Mouse (Mus musculus) stomach, embryonic 15.5 days (tissue): ENCODE measurements around the gene Ptgds. TPM values are rescaled to one million over a fixed set of nuclear protein-coding genes. Genes with fewer than 3 reads are reported as not detected.

Experiments used
- ATAC-seq: fragments of 200-750 bp; cut with Nextera tagmentation; 2 replicates; pipeline ENCODE4 v1.8.0; 2017; ENCODE audit warnings: low read depth, moderate number of reproducible peaks, moderate TSS enrichment; ENCODE audit not compliant: insufficient read depth, low FRiP score
- H3K27ac ChIP-seq: fragments of 300-500 bp; sonication (generic); 2 replicates; pipeline ENCODE4 v1.5.1; 2015; ENCODE audit warnings: mild to moderate bottlenecking, inconsistent platforms
- H3K27me3 ChIP-seq: fragments of 300-500 bp; sonication (generic); replicated peaks from 2 replicates; pipeline ENCODE4 v1.6.1; 2015; ENCODE audit warnings: inconsistent platforms
- H3K36me3 ChIP-seq: fragments of 300-500 bp; sonication (generic); 2 replicates; pipeline ENCODE4 v1.6.1; 2015; ENCODE audit warnings: inconsistent platforms
- H3K4me1 ChIP-seq: fragments of 300-500 bp; sonication (generic); 2 replicates; pipeline ENCODE4 v1.6.1; 2015; ENCODE audit warnings: inconsistent platforms
- H3K4me2 ChIP-seq: fragments of 300-500 bp; sonication (generic); 2 replicates; pipeline ENCODE4 v1.6.1; 2015; ENCODE audit warnings: mild to moderate bottlenecking, inconsistent platforms
- H3K4me3 ChIP-seq: fragments of 300-500 bp; sonication (generic); replicated peaks from 2 replicates; pipeline ENCODE4 v1.5.1; 2015; ENCODE audit warnings: inconsistent platforms
- H3K9ac ChIP-seq: fragments of 300-500 bp; sonication (generic); 2 replicates; pipeline ENCODE4 v1.6.1; 2015; ENCODE audit warnings: inconsistent platforms
- H3K9me3 ChIP-seq: fragments of 300-500 bp; sonication (generic); 2 replicates; pipeline ENCODE4 v1.6.1; 2016; ENCODE audit warnings: inconsistent platforms
- WGBS: fragments of 180-500 bp; shearing (Covaris S2); methylation state at CpG from one replicate; pipeline ENCODE4 v1.1.7; 2015; 5-methylcytosine and 5-hydroxymethylcytosine counted together
- polyA plus RNA-seq: library from polyadenylated mRNA; unstranded; fragments of >200 nt; fragmentation: Nextera tagmentation; extraction: Ambion mirVana; gene quantifications from 2 replicates; pipeline ENCODE4 v1.2.1, GENCODE M21; 2015

Gene Ptgds
- polyA plus RNA-seq, 1 experiment from 2014 or later = 7.5 TPM

GRCm38 (mm10) chr2:25479551-25480311, 9.9 kb upstream of the Ptgds start:
- Histone ChIP-seq H3K9ac (no peak overlapping the region), H3K4me1 (no peaks in the 10 kb centered on the region), H3K27ac (peak overlapping the region; percentile 44; the same call in 1 of the 2 replicates), H3K9me3 (no peaks in the 10 kb centered on the region), H3K4me2 (no peak overlapping the region), H3K4me3 (no peak overlapping the region), H3K36me3 (no peaks in the 10 kb centered on the region), H3K27me3 (no peaks in the 10 kb centered on the region)
- WGBS = 50% methylated on average over 10 of the region's 10 CpGs
- ATAC-seq = no peak

- WGBS = 73% methylated on average over 3 of the region's 3 CpGs
- H3K9ac ChIP-seq = no peak overlapping the region
- H3K9me3 ChIP-seq = no peaks in the 10 kb centered on the region
- H3K4me3 ChIP-seq = no peak overlapping the region
- no peaks in the 10 kb centered on the region for H3K27me3 ChIP-seq
- no peaks in the 10 kb centered on the region for H3K36me3 ChIP-seq
- no peak overlapping the region for H3K4me2 ChIP-seq
- H3K27ac ChIP-seq = no peak overlapping the region
- H3K4me1 ChIP-seq = no peaks in the 10 kb centered on the region
- no peak for ATAC-seq
These were observed 8.3 kb upstream of the Ptgds start for GRCm38 (mm10) chr2:25477967-25478675.

GRCm38 (mm10) chr2:25477541-25477940, 7.7 kb upstream of the Ptgds start:
- no peak overlapping the region for H3K4me3 ChIP-seq
- H3K27me3 ChIP-seq = no peaks in the 10 kb centered on the region
- no peak overlapping the region for H3K4me2 ChIP-seq
- H3K27ac ChIP-seq = no peak overlapping the region
- no peaks in the 10 kb centered on the region for H3K9me3 ChIP-seq
- ATAC-seq = no peak
- H3K4me1 ChIP-seq = no peaks in the 10 kb centered on the region
- 88% methylated on average over 8 of the region's 8 CpGs for WGBS
- no peak overlapping the region for H3K9ac ChIP-seq
- no peaks in the 10 kb centered on the region for H3K36me3 ChIP-seq

- H3K9me3 ChIP-seq = no peaks in the 10 kb centered on the region
- ATAC-seq = no peak
- H3K4me3 ChIP-seq = no peak overlapping the region
- no peaks in the 10 kb centered on the region for H3K36me3 ChIP-seq
- WGBS = 72% methylated on average over 2 of the region's 2 CpGs
- no peak overlapping the region for H3K9ac ChIP-seq
- H3K4me1 ChIP-seq = no peaks in the 10 kb centered on the region; the same call in 1 of the 2 replicates
- H3K27ac ChIP-seq = no peak overlapping the region
- no peak overlapping the region for H3K4me2 ChIP-seq
- H3K27me3 ChIP-seq = no peaks in the 10 kb centered on the region
These were observed 2.7 kb upstream of the Ptgds start for GRCm38 (mm10) chr2:25472550-25472949.

- WGBS = 67% methylated on average over 10 of the region's 10 CpGs
- no peak overlapping the region for H3K4me3 ChIP-seq
- no peak overlapping the region for H3K27ac ChIP-seq
- H3K36me3 ChIP-seq = no peaks in the 10 kb centered on the region
- no peak overlapping the region for H3K9ac ChIP-seq
- no peaks in the 10 kb centered on the region for H3K27me3 ChIP-seq
- no peaks in the 10 kb centered on the region; the same call in 1 of the 2 replicates for H3K4me1 ChIP-seq
- peak; percentile 24; the same call in 1 of the 2 replicates for ATAC-seq
- no peak overlapping the region for H3K4me2 ChIP-seq
- no peaks in the 10 kb centered on the region for H3K9me3 ChIP-seq
These were observed 607 bp downstream of the Ptgds start for GRCm38 (mm10) chr2:25468962-25469915.

- Histone ChIP-seq H3K27me3 (no peaks in the 10 kb centered on the region), H3K9ac (no peak overlapping the region), H3K9me3 (no peaks in the 10 kb centered on the region), H3K27ac (no peak overlapping the region), H3K4me2 (no peak overlapping the region), H3K36me3 (no peaks in the 10 kb centered on the region), H3K4me3 (no peak overlapping the region), H3K4me1 (no peaks in the 10 kb centered on the region; the same call in 1 of the 2 replicates)
- no peak for ATAC-seq
- WGBS = 73% methylated on average over 14 of the region's 14 CpGs
These were observed 2.1 kb downstream of the Ptgds start for GRCm38 (mm10) chr2:25467606-25468303.

- Histone ChIP-seq H3K9ac (no peak overlapping the region), H3K4me2 (no peak overlapping the region), H3K27me3 (no peaks in the 10 kb centered on the region), H3K4me1 (peaks cover 5% of the 10 kb centered on the region; the same call in 1 of the 2 replicates), H3K27ac (no peak overlapping the region), H3K4me3 (no peak overlapping the region), H3K9me3 (no peaks in the 10 kb centered on the region), H3K36me3 (no peaks in the 10 kb centered on the region)
- ATAC-seq = no peak
- 56% methylated on average over 10 of the region's 10 CpGs for WGBS
These were observed 3.8 kb downstream of the Ptgds start for GRCm38 (mm10) chr2:25465816-25466635.

- 77% methylated on average over 2 of the region's 2 CpGs for WGBS
- H3K9me3 ChIP-seq = no peaks in the 10 kb centered on the region
- H3K27ac ChIP-seq = no peak overlapping the region
- ATAC-seq = no peak
- peaks cover 6% of the 10 kb centered on the region; the same call in 1 of the 2 replicates for H3K4me1 ChIP-seq
- H3K4me3 ChIP-seq = no peak overlapping the region
- no peak overlapping the region for H3K9ac ChIP-seq
- no peak overlapping the region for H3K4me2 ChIP-seq
- no peaks in the 10 kb centered on the region for H3K36me3 ChIP-seq
- no peaks in the 10 kb centered on the region for H3K27me3 ChIP-seq
These were observed 4.6 kb downstream of the Ptgds start for GRCm38 (mm10) chr2:25465256-25465655.

- no peaks in the 10 kb centered on the region for H3K27me3 ChIP-seq
- 76% methylated on average over 3 of the region's 3 CpGs for WGBS
- no peaks in the 10 kb centered on the region for H3K36me3 ChIP-seq
These were observed 6.2 kb downstream of the Ptgds start for GRCm38 (mm10) chr2:25463630-25464029.

GRCm38 (mm10) chr2:25461407-25461806, 8.4 kb downstream of the Ptgds start:
- 22% methylated on average over 3 of the region's 3 CpGs for WGBS
- Histone ChIP-seq H3K9ac (no peak overlapping the region), H3K27ac (peak overlapping the region; percentile 67), H3K4me1 (peaks cover 27% of the 10 kb centered on the region), H3K9me3 (no peaks in the 10 kb centered on the region), H3K27me3 (no peaks in the 10 kb centered on the region), H3K36me3 (no peaks in the 10 kb centered on the region), H3K4me2 (peak overlapping the region; percentile 91), H3K4me3 (peak overlapping the region; percentile 76)
- no peak for ATAC-seq

More at GRCm38 (mm10) chr2:25463630-25464029, 6.2 kb downstream of the Ptgds start:
- no peak overlapping the region for H3K27ac ChIP-seq
- no peak overlapping the region for H3K4me3 ChIP-seq
- H3K9ac ChIP-seq = no peak overlapping the region
- no peaks in the 10 kb centered on the region for H3K9me3 ChIP-seq
- ATAC-seq = no peak
- H3K4me1 ChIP-seq = peaks cover 22% of the 10 kb centered on the region
- H3K4me2 ChIP-seq = no peak overlapping the region
